Mouse (Mus musculus) limb, embryonic 14.5 days (tissue): ENCODE data around the gene Vhl. TPM values are rescaled to one million over a fixed set of nuclear protein-coding genes. Genes with fewer than 3 reads are reported as not detected.

ENCODE experiments used
- ATAC-seq: fragments of 200-750 bp; cut with Nextera tagmentation; 2 replicates; pipeline ENCODE4 v1.8.0; 2017; ENCODE audit warnings: low read depth, moderate number of reproducible peaks, moderate TSS enrichment; ENCODE audit not compliant: low FRiP score
- DNase-seq: peaks from one replicate; pipeline ENCODE4 v3.0.0-alpha.2; 2015; ENCODE audit warnings: low spot score
- H3K27ac ChIP-seq: fragments of 300-500 bp; sonication (generic); replicated peaks from 2 replicates; pipeline ENCODE4 v1.5.1; 2014; ENCODE audit warnings: low read depth, mild to moderate bottlenecking, low read length, moderate library complexity, mixed read lengths
- H3K27me3 ChIP-seq: fragments of 300-500 bp; sonication (generic); 2 replicates; pipeline ENCODE4 v1.6.1; 2014; ENCODE audit warnings: low read length, mixed read lengths; ENCODE audit not compliant: control insufficient read depth, insufficient read depth
- H3K36me3 ChIP-seq: fragments of 300-500 bp; sonication (generic); 2 replicates; pipeline ENCODE4 v1.6.1; 2014; ENCODE audit warnings: mild to moderate bottlenecking, low read length, moderate library complexity, mixed read lengths; ENCODE audit not compliant: control insufficient read depth, insufficient read depth
- H3K4me1 ChIP-seq: fragments of 300-500 bp; sonication (generic); 2 replicates; pipeline ENCODE4 v1.6.1; 2014; ENCODE audit warnings: antibody characterized with exemption, low read length, mixed read lengths; ENCODE audit not compliant: control insufficient read depth, insufficient read depth
- H3K4me2 ChIP-seq: fragments of 300-500 bp; sonication (generic); replicated peaks from 2 replicates; pipeline ENCODE4 v1.6.1; 2014; ENCODE audit warnings: low read depth, mild to moderate bottlenecking, low read length, moderate library complexity; ENCODE audit not compliant: severe bottlenecking
- H3K4me3 ChIP-seq: fragments of 300-500 bp; sonication (generic); replicated peaks from 2 replicates; pipeline ENCODE4 v1.5.1; 2014; ENCODE audit warnings: low read length
- H3K9ac ChIP-seq: fragments of 300-500 bp; sonication (generic); 2 replicates; pipeline ENCODE4 v1.6.1; 2014; ENCODE audit warnings: mild to moderate bottlenecking, low read depth, low read length, moderate library complexity; ENCODE audit not compliant: severe bottlenecking
- H3K9me3 ChIP-seq: fragments of 300-500 bp; sonication (generic); 2 replicates; pipeline ENCODE4 v1.6.1; 2016; ENCODE audit warnings: low read length; ENCODE audit not compliant: control insufficient read depth
- POLR2A ChIP-seq: fragments of 200-500 bp; IDR thresholded peaks from 2 replicates; pipeline ENCODE4 v1.8.0; 2012; ENCODE audit warnings: inconsistent platforms, mild to moderate bottlenecking, moderate library complexity, borderline replicate concordance; ENCODE audit not compliant: insufficient read depth, insufficient read length; ENCODE audit errors: extremely low read depth
- WGBS: fragments of 180-500 bp; shearing (Covaris S2); extraction: QIAGEN DNeasy Blood & Tissue Kit; methylation state at CpG from one replicate; pipeline ENCODE4 v1.1.7; 2014; 5-methylcytosine and 5-hydroxymethylcytosine counted together
- polyA plus RNA-seq, 2 experiments: library from polyadenylated mRNA; depleted of rRNA in 1 of 2; stranded (reverse) in 1 of 2; unstranded in 1 of 2; fragments of >200 nt; fragmentation: Nextera tagmentation in 1 of 2; extraction: Ambion mirVana in 1 of 2; gene quantifications; 2 replicates each; pipeline versions ENCODE4 v1.2.1 to v1.2.3; 2012 to 2014

Gene Vhl
- polyA plus RNA-seq, 2 experiments, result 37.2 to 55.3 TPM

- no peak overlapping the region for H3K9ac ChIP-seq
- no peak for TF ChIP-seq POLR2A
- no peaks in the 10 kb centered on the region for H3K9me3 ChIP-seq
- 86% methylated on average over 6 of the region's 6 CpGs for WGBS
- H3K36me3 ChIP-seq, result no peaks in the 10 kb centered on the region
- DNase-seq, result no peak
- H3K4me2 ChIP-seq, result no peak overlapping the region
- H3K4me1 ChIP-seq, result 0 out of 2 replicates have a peak, but pooled peaks cover 6% of the 10 kb centered on the region
- H3K27me3 ChIP-seq, result no peaks in the 10 kb centered on the region
- no peak for ATAC-seq
- H3K4me3 ChIP-seq, result no peak overlapping the region
- no peak overlapping the region for H3K27ac ChIP-seq
These were observed 49.2 kb downstream of the Vhl start for GRCm38 (mm10) chr6:113672989-113673388.

GRCm38 (mm10) chr6:113675234-113675633 is 51.5 kb downstream of the Vhl start:
- Histone ChIP-seq H3K9me3 (no peaks in the 10 kb centered on the region), H3K9ac (no peak overlapping the region), H3K27ac (no peak overlapping the region), H3K27me3 (no peaks in the 10 kb centered on the region), H3K36me3 (no peaks in the 10 kb centered on the region), H3K4me1 (no peaks in the 10 kb centered on the region), H3K4me2 (no peak overlapping the region), H3K4me3 (no peak overlapping the region)
- DNase-seq (no peak), ATAC-seq (no peak)
- TF ChIP-seq POLR2A, result no peak
- WGBS, result 79% methylated on average over 4 of the region's 4 CpGs

GRCm38 (mm10) chr6:113675991-113676390 is 52.2 kb downstream of the Vhl start:
- no peak overlapping the region for H3K4me3 ChIP-seq
- TF ChIP-seq POLR2A, result no peak
- DNase-seq, result no peak
- H3K4me2 ChIP-seq, result no peak overlapping the region
- H3K27ac ChIP-seq, result no peak overlapping the region
- H3K9me3 ChIP-seq, result no peaks in the 10 kb centered on the region
- no peaks in the 10 kb centered on the region for H3K4me1 ChIP-seq
- no peak overlapping the region for H3K9ac ChIP-seq
- H3K36me3 ChIP-seq, result no peaks in the 10 kb centered on the region
- 91% methylated on average over 9 of the region's 9 CpGs for WGBS
- H3K27me3 ChIP-seq, result no peaks in the 10 kb centered on the region
- ATAC-seq, result no peak

GRCm38 (mm10) chr6:113677070-113677734 is 53.4 kb downstream of the Vhl start:
- H3K9me3 ChIP-seq, result no peaks in the 10 kb centered on the region
- ATAC-seq (no peak), DNase-seq (no peak)
- no peaks in the 10 kb centered on the region for H3K36me3 ChIP-seq
- no peak for TF ChIP-seq POLR2A
- H3K4me1 ChIP-seq, result no peaks in the 10 kb centered on the region
- H3K9ac ChIP-seq, result no peak overlapping the region
- no peak overlapping the region for H3K4me2 ChIP-seq
- no peak overlapping the region for H3K27ac ChIP-seq
- WGBS, result 54% methylated on average over 14 of the region's 14 CpGs
- H3K27me3 ChIP-seq, result no peaks in the 10 kb centered on the region
- H3K4me3 ChIP-seq, result no peak overlapping the region

- Histone ChIP-seq H3K36me3 (no peaks in the 10 kb centered on the region), H3K9me3 (no peaks in the 10 kb centered on the region), H3K27me3 (no peaks in the 10 kb centered on the region), H3K9ac (no peak overlapping the region), H3K4me1 (no peaks in the 10 kb centered on the region), H3K4me2 (no peak overlapping the region), H3K27ac (no peak overlapping the region), H3K4me3 (no peak overlapping the region)
- WGBS, result 77% methylated on average over 14 of the region's 14 CpGs
- no peak for ATAC-seq
- DNase-seq, result no peak
- TF ChIP-seq POLR2A, result no peak
These were observed 54.7 kb downstream of the Vhl start for GRCm38 (mm10) chr6:113678246-113679012.
